Mouse (Mus musculus) MEL (cell line): ENCODE data around the gene Pigq. TPM values are rescaled to one million over a fixed set of nuclear protein-coding genes. Genes with fewer than 3 reads are reported as not detected.
A peak's percentile ranks its signal among the peaks of the same experiment; 100 is the strongest.

Experiments
- DNase-seq: peaks from one replicate; pipeline ENCODE4 v3.0.0; 2011; ENCODE audit warnings: low read depth, low spot score
- H3K27ac ChIP-seq: 2 replicates; pipeline ENCODE4 v1.5.1; 2012; ENCODE audit warnings: low read depth, mild to moderate bottlenecking, control low read depth, low read length, moderate library complexity; ENCODE audit not compliant: control insufficient read depth
- H3K27me3 ChIP-seq, 2 experiments: fragments of 150-350 bp in 1 of 2; sonication (generic) in 1 of 2; 2 replicates each; pipeline ENCODE4 v1.6.1; 2012; ENCODE audit warnings: low read length in 2 of 2, mild to moderate bottlenecking in 2 of 2, improper control_type of control experiment in 1 of 2, moderate library complexity in 1 of 2; ENCODE audit not compliant: insufficient read depth in 2 of 2, control insufficient read depth in 1 of 2
- H3K36me3 ChIP-seq, 2 experiments: 2 replicates each; pipeline ENCODE4 v1.6.1; 2012 to 2014; ENCODE audit warnings: low read length in 2 of 2, improper control_type of control experiment in 1 of 2, inconsistent platforms in 1 of 2, mild to moderate bottlenecking in 1 of 2; ENCODE audit not compliant: insufficient read depth in 2 of 2, control insufficient read depth in 1 of 2
- H3K4me1 ChIP-seq, 2 experiments: fragments of 150-350 bp in 1 of 2; sonication (generic) in 1 of 2; 2 replicates each; pipeline ENCODE4 v1.6.1; 2012; ENCODE audit warnings: low read length in 2 of 2, improper control_type of control experiment in 1 of 2, mild to moderate bottlenecking in 1 of 2; ENCODE audit not compliant: insufficient read depth in 2 of 2, control insufficient read depth in 1 of 2
- H3K4me3 ChIP-seq, 2 experiments: fragments of 150-350 bp in 1 of 2; sonication (generic) in 1 of 2; 2 replicates each; pipeline ENCODE4 v1.5.1; 2012; ENCODE audit warnings: low read depth in 2 of 2, low read length in 2 of 2, mild to moderate bottlenecking in 2 of 2, moderate library complexity in 2 of 2, control low read depth in 1 of 2, improper control_type of control experiment in 1 of 2; ENCODE audit not compliant: control insufficient read depth in 1 of 2, insufficient read depth in 1 of 2
- H3K79me2 ChIP-seq: 2 replicates; pipeline ENCODE4 v1.6.1; 2012; ENCODE audit warnings: mild to moderate bottlenecking, low read length, moderate library complexity; ENCODE audit not compliant: control insufficient read depth, poor library complexity, insufficient read depth
- H3K9ac ChIP-seq: 2 replicates; pipeline ENCODE4 v1.6.1; 2012; ENCODE audit warnings: low read depth, mild to moderate bottlenecking, control low read depth, low read length, moderate library complexity; ENCODE audit not compliant: control insufficient read depth, poor library complexity, severe bottlenecking
- H3K9me3 ChIP-seq: fragments of 150-350 bp; sonication (generic); replicated peaks from 2 replicates; pipeline ENCODE4 v1.6.1; 2012; ENCODE audit warnings: mild to moderate bottlenecking, low read length, improper control_type of control experiment, moderate library complexity; ENCODE audit not compliant: insufficient read depth
- BHLHE40 ChIP-seq: IDR thresholded peaks from 2 replicates; pipeline ENCODE4 v1.6.1; 2012; ENCODE audit warnings: low read depth, mild to moderate bottlenecking, inconsistent platforms, low read length, improper control_type of control experiment, borderline replicate concordance
- CHD1 ChIP-seq: IDR thresholded peaks from 2 replicates; pipeline ENCODE4 v1.6.1; 2012; ENCODE audit warnings: low read depth, mild to moderate bottlenecking, inconsistent platforms, low read length, improper control_type of control experiment
- CTCF ChIP-seq, 3 experiments: IDR thresholded peaks in 2 of 3; conservative IDR thresholded peaks in 1 of 3; 2 replicates each; pipeline ENCODE4 v1.5.1; 2011 to 2012; ENCODE audit warnings: low read length in 3 of 3, low read depth in 2 of 3, mild to moderate bottlenecking in 2 of 3, improper control_type of control experiment in 1 of 3, inconsistent platforms in 1 of 3, mixed read lengths in 1 of 3, moderate library complexity in 1 of 3; ENCODE audit not compliant: control insufficient read depth in 1 of 3, insufficient read depth in 1 of 3, poor library complexity in 1 of 3, severe bottlenecking in 1 of 3
- E2F4 ChIP-seq: IDR thresholded peaks from 2 replicates; pipeline ENCODE4 v1.6.1; 2011; ENCODE audit warnings: low read depth, low read length, improper control_type of control experiment, borderline replicate concordance
- GABPA ChIP-seq: IDR thresholded peaks from 2 replicates; pipeline ENCODE4 v1.6.1; 2012; ENCODE audit warnings: low read depth, mild to moderate bottlenecking, inconsistent platforms, low read length, improper control_type of control experiment, moderate library complexity
- MAX ChIP-seq: IDR thresholded peaks from 2 replicates; pipeline ENCODE4 v1.6.1; 2011; ENCODE audit warnings: low read length, improper control_type of control experiment
- MXI1 ChIP-seq: IDR thresholded peaks from 2 replicates; pipeline ENCODE4 v1.6.1; 2011; ENCODE audit warnings: mild to moderate bottlenecking, low read depth, low read length, improper control_type of control experiment
- MYB ChIP-seq: IDR thresholded peaks from 2 replicates; pipeline ENCODE4 v1.6.1; 2011; ENCODE audit warnings: mild to moderate bottlenecking, low read depth, low read length, improper control_type of control experiment
- POLR2AphosphoS2 ChIP-seq: IDR thresholded peaks from 2 replicates; pipeline ENCODE4 v1.6.1; 2011; ENCODE audit warnings: low read length, improper control_type of control experiment
- POLR2AphosphoS5 ChIP-seq: IDR thresholded peaks from 2 replicates; pipeline ENCODE4 v1.6.1; 2012; ENCODE audit warnings: low read depth, borderline replicate concordance, mild to moderate bottlenecking, inconsistent platforms, low read length, moderate library complexity, mixed read lengths
- RAD21 ChIP-seq: IDR thresholded peaks from 2 replicates; pipeline ENCODE4 v1.6.1; 2011; ENCODE audit warnings: mild to moderate bottlenecking, low read depth, low read length, improper control_type of control experiment
- SMC3 ChIP-seq: IDR thresholded peaks from 2 replicates; pipeline ENCODE4 v1.6.1; 2011; ENCODE audit warnings: low read depth, low read length, improper control_type of control experiment
- TAL1 ChIP-seq: IDR thresholded peaks from 2 replicates; pipeline ENCODE4 v1.6.1; 2012; ENCODE audit warnings: mild to moderate bottlenecking, inconsistent platforms, low read length, moderate library complexity, mixed read lengths
- TCF12 ChIP-seq: IDR thresholded peaks from 2 replicates; pipeline ENCODE4 v1.6.1; 2014; ENCODE audit warnings: low read depth, mild to moderate bottlenecking, inconsistent platforms, low read length, improper control_type of control experiment, moderate library complexity
- ZNF384 ChIP-seq: IDR thresholded peaks from 2 replicates; pipeline ENCODE4 v1.6.1; 2012; ENCODE audit warnings: low read depth, mild to moderate bottlenecking, inconsistent platforms, low read length, improper control_type of control experiment
- polyA plus RNA-seq, 2 experiments: library from polyadenylated mRNA; stranded (reverse) in 1 of 2; unstranded in 1 of 2; fragments of >175 nt in 1 of 2; fragments of >200 nt in 1 of 2; gene quantifications; 2 replicates each; pipeline versions ENCODE4 v1.2.1 to v1.2.4; 2012; ENCODE audit warnings: low replicate concordance in 2 of 2, low read depth in 1 of 2; ENCODE audit not compliant: insufficient read length in 2 of 2, insufficient read depth in 1 of 2, missing spikeins in 1 of 2
- total RNA-seq: library from RNA; depleted of rRNA; stranded (reverse); fragments of 300-350 nt; gene quantifications from 2 replicates; pipeline ENCODE4 v1.2.3, GENCODE M21; 2012

Gene Pigq
- total and polyA plus RNA-seq, 3 experiments, result 67.8 to 825 (median 193) TPM

GRCm38 (mm10) chr17:25887467-25887866 is 57.3 kb downstream of the Pigq start:
- TF ChIP-seq ZNF384, result no peak
- TF ChIP-seq, all 39 proteins: peak for 0
- H3K36me3 ChIP-seq, result peaks cover 0 to 4% of the 10 kb centered on the region in 2 experiments; a peak in 1 of 4 replicates
- H3K9ac ChIP-seq, result no peak overlapping the region
- 0 out of 4 replicates have a peak, but pooled peaks cover 0 to 6% of the 10 kb centered on the region in 2 experiments for H3K4me1 ChIP-seq
- H3K79me2 ChIP-seq, result no peaks in the 10 kb centered on the region
- no peaks in the 10 kb centered on the region for H3K27me3 ChIP-seq
- no peaks in the 10 kb centered on the region for H3K9me3 ChIP-seq
- no peak overlapping the region for H3K4me3 ChIP-seq
- DNase-seq, result no peak
- H3K27ac ChIP-seq, result no peak overlapping the region

GRCm38 (mm10) chr17:25886806-25887205 is 57.9 kb downstream of the Pigq start:
- Histone ChIP-seq H3K36me3 (peaks cover 0 to 4% of the 10 kb centered on the region in 2 experiments; a peak in 1 of 4 replicates), H3K9ac (no peak overlapping the region), H3K27ac (no peak overlapping the region), H3K27me3 (no peaks in the 10 kb centered on the region), H3K9me3 (no peaks in the 10 kb centered on the region), H3K4me1 (0 out of 4 replicates have a peak, but pooled peaks cover 0 to 6% of the 10 kb centered on the region in 2 experiments), H3K4me3 (no peak overlapping the region), H3K79me2 (no peaks in the 10 kb centered on the region)
- no peak for TF ChIP-seq TAL1
- TF ChIP-seq MAX, result no peak
- TF ChIP-seq MYB, result no peak
- TF ChIP-seq ZNF384, result no peak
- TF ChIP-seq POLR2AphosphoS5, result no peak
- no peak for TF ChIP-seq E2F4
- TF ChIP-seq MXI1, result no peak
- DNase-seq, result no peak

GRCm38 (mm10) chr17:25885636-25886035 is 59.1 kb downstream of the Pigq start:
- H3K27ac ChIP-seq, result no peak overlapping the region
- no peaks in the 10 kb centered on the region for H3K9me3 ChIP-seq
- H3K9ac ChIP-seq, result no peak overlapping the region
- H3K79me2 ChIP-seq, result no peaks in the 10 kb centered on the region
- no peak overlapping the region for H3K4me3 ChIP-seq
- no peak for TF ChIP-seq CHD1
- TF ChIP-seq CTCF (IDR thresholded peaks at IDR 0.05 in 2 of 3, conservative IDR thresholded peaks at IDR 0.05 in 1 of 3; ENCODE audit: control insufficient read depth in 1 of 3, insufficient read depth in 1 of 3, low read depth in 2 of 3, low read length in 3 of 3, poor library complexity in 1 of 3, severe bottlenecking in 1 of 3), result peak; percentile 47 to 60 (median 59)
- peak; percentile 24 for TF ChIP-seq SMC3
- no peak for TF ChIP-seq TCF12
- peak; percentile 34 for TF ChIP-seq RAD21
- no peak for TF ChIP-seq POLR2AphosphoS2
- TF ChIP-seq BHLHE40, result no peak
- no peak for TF ChIP-seq GABPA
- TF ChIP-seq, all 39 proteins: peak for 3
- Histone ChIP-seq H3K4me1 (0 out of 4 replicates have a peak, but pooled peaks cover 0 to 6% of the 10 kb centered on the region in 2 experiments), H3K36me3 (peaks cover 0 to 4% of the 10 kb centered on the region in 2 experiments; a peak in 1 of 4 replicates), H3K27me3 (no peaks in the 10 kb centered on the region)
- peak; percentile 62 for DNase-seq
